Mouse (Mus musculus): ENCODE data around the gene Cnppd1. TPM values are rescaled to one million over a fixed set of nuclear protein-coding genes. Genes with fewer than 3 reads are reported as not detected.

Cnppd1 gene
- polyA plus RNA-seq, 1 experiment = 23.9 TPM

- H3K27me3 ChIP-seq (ENCODE audit: control insufficient read depth, insufficient read depth, low read length, poor library complexity, severe bottlenecking) = no peaks in the 10 kb centered on the region
- no peaks in the 10 kb centered on the region for H3K4me1 ChIP-seq (ENCODE audit: control insufficient read depth, insufficient read depth, low read length)
- H3K27ac ChIP-seq (ENCODE audit: insufficient read depth, low read length) = no peak overlapping the region
- H3K9ac ChIP-seq (ENCODE audit: low read depth, poor library complexity, severe bottlenecking) = peak overlapping the region; percentile 3; the same call in 1 of the 2 replicates
- H3K36me3 ChIP-seq (ENCODE audit: control insufficient read depth, insufficient read depth, low read length, poor library complexity, severe bottlenecking) = no peaks in the 10 kb centered on the region
- TF ChIP-seq CTCF (IDR thresholded peaks at IDR 0.05; ENCODE audit: low read depth, low read length) (no peak), EP300 (IDR thresholded peaks at IDR 0.05; ENCODE audit: insufficient read depth, low read depth, low read length) (no peak), POLR2A (IDR thresholded peaks at IDR 0.05; ENCODE audit: insufficient read depth, low read length) (no peak)
- H3K9me3 ChIP-seq (replicated peaks; ENCODE audit: control insufficient read depth, insufficient read depth, low read length, poor library complexity, severe bottlenecking) = no peaks in the 10 kb centered on the region
- peak overlapping the region; percentile 70 for H3K4me3 ChIP-seq (ENCODE audit: low read depth, low read length)
These were observed 37.0 kb upstream of the Cnppd1 start for GRCm38 (mm10) chr1:75179334-75180104.

DNA sequence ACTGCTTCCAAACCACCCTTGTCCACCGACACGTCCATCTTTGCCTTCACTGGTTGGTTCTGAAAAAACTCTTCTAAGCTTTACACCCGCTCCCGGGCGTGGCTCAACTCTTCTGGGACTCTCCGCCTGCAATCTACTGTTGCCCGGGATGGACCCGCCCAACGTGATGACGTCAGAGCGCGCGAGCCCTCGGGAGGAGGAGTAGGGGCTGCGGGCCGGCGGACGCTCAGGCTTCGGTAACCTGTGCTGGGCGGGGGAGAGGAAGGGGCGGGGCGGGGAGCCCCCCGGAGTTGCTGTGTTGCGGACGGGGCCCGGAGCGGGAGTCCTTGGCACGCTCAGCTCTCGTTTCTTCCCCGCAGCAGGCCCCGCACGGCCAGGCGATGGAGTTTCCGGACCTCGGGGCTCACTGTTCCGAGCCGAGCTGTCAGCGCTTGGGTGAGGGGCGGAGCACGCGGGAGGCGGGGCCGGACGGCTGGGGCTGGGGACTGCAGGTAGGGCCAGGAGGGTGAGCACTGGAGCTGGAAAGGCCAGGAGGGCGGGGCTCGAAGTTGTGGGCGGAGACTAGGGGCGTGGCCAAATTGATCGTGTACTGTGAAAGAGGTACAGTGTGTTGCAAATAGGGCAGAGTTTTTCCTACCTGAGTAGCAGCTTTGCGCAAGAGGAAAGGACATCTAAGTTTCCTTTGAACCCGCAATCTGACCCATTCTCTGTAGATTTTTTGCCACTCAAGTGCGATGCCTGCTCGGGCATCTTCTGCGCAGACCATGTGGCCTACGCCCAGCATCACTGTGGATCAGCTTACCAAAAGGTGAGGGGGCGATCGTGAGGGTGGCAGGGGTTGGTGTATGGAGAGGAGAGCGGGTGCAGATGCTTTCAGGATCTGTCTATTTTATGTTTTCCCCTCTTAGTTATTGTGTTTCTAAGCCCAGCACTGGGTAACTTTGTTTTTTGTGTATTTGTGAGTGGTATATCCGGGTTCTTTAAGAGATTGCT is 26.3 kb upstream of the Cnppd1 start, which contains the start of gene Zfand2b:
TSS of gene Zfand2b (plus strand) at position 175 of the 993 bp plus-strand sequence.
- Histone ChIP-seq H3K4me3 (ENCODE audit: low read depth, low read length) (peak within 1 kb of the TSS; percentile 97), H3K27me3 (ENCODE audit: control insufficient read depth, insufficient read depth, low read length, poor library complexity, severe bottlenecking) (no peaks in the 10 kb centered on the region), H3K4me1 (ENCODE audit: control insufficient read depth, insufficient read depth, low read length) (peaks cover 3% of the 10 kb centered on the region), H3K36me3 (ENCODE audit: control insufficient read depth, insufficient read depth, low read length, poor library complexity, severe bottlenecking) (0 out of 2 replicates have a peak, but pooled peaks cover 4% of the 10 kb centered on the region), H3K9me3 (replicated peaks; ENCODE audit: control insufficient read depth, insufficient read depth, low read length, poor library complexity, severe bottlenecking) (no peaks in the 10 kb centered on the region), H3K9ac (ENCODE audit: low read depth, poor library complexity, severe bottlenecking) (peak within 1 kb of the TSS; percentile 54), H3K27ac (ENCODE audit: insufficient read depth, low read length) (peak within 1 kb of the TSS; percentile 86)
- TF ChIP-seq EP300 (IDR thresholded peaks at IDR 0.05; ENCODE audit: insufficient read depth, low read depth, low read length) = no peak
- TF ChIP-seq POLR2A (IDR thresholded peaks at IDR 0.05; ENCODE audit: insufficient read depth, low read length) = peak; percentile 89

- peak overlapping the region; percentile 86 for H3K27ac ChIP-seq (ENCODE audit: insufficient read depth, low read length)
These were observed 25.6 kb upstream of the Cnppd1 start for GRCm38 (mm10) chr1:75168093-75168471.

DNA sequence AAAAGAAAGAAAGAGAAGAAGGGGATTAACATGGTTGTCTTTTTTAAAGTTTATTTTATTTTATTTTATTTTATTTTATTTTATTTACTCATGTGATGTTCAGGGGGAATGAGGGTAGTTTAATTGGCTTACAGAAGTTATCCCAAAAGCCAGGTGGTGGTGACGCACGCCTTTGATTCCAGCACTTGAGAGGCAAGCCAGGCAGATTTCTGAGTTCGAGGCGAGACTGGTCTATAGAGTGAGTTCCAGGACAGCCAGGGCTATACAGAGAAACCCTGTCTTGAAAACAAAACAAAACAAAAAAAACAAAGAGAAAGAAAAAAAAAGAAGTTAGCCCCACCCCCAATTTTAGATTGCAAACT is 17.7 kb upstream of the Cnppd1 start:
- no peaks in the 10 kb centered on the region for H3K27me3 ChIP-seq (ENCODE audit: control insufficient read depth, insufficient read depth, low read length, poor library complexity, severe bottlenecking)
- H3K4me1 ChIP-seq (ENCODE audit: control insufficient read depth, insufficient read depth, low read length) = no peaks in the 10 kb centered on the region
- TF ChIP-seq CTCF (IDR thresholded peaks at IDR 0.05; ENCODE audit: low read depth, low read length) (no peak), EP300 (IDR thresholded peaks at IDR 0.05; ENCODE audit: insufficient read depth, low read depth, low read length) (no peak), POLR2A (IDR thresholded peaks at IDR 0.05; ENCODE audit: insufficient read depth, low read length) (no peak)
- no peak overlapping the region for H3K9ac ChIP-seq (ENCODE audit: low read depth, poor library complexity, severe bottlenecking)
- H3K9me3 ChIP-seq (replicated peaks; ENCODE audit: control insufficient read depth, insufficient read depth, low read length, poor library complexity, severe bottlenecking) = no peaks in the 10 kb centered on the region
- no peaks in the 10 kb centered on the region for H3K36me3 ChIP-seq (ENCODE audit: control insufficient read depth, insufficient read depth, low read length, poor library complexity, severe bottlenecking)
- no peak overlapping the region for H3K4me3 ChIP-seq (ENCODE audit: low read depth, low read length)
- H3K27ac ChIP-seq (ENCODE audit: insufficient read depth, low read length) = no peak overlapping the region

More at GRCm38 (mm10) chr1:75168093-75168471, 25.6 kb upstream of the Cnppd1 start:
- TF ChIP-seq CTCF (IDR thresholded peaks at IDR 0.05; ENCODE audit: low read depth, low read length) (no peak), EP300 (IDR thresholded peaks at IDR 0.05; ENCODE audit: insufficient read depth, low read depth, low read length) (no peak), POLR2A (IDR thresholded peaks at IDR 0.05; ENCODE audit: insufficient read depth, low read length) (no peak)
- Histone ChIP-seq H3K4me1 (ENCODE audit: control insufficient read depth, insufficient read depth, low read length) (peaks cover 3% of the 10 kb centered on the region), H3K9me3 (replicated peaks; ENCODE audit: control insufficient read depth, insufficient read depth, low read length, poor library complexity, severe bottlenecking) (no peaks in the 10 kb centered on the region), H3K9ac (ENCODE audit: low read depth, poor library complexity, severe bottlenecking) (peak overlapping the region; percentile 54), H3K36me3 (ENCODE audit: control insufficient read depth, insufficient read depth, low read length, poor library complexity, severe bottlenecking) (0 out of 2 replicates have a peak, but pooled peaks cover 4% of the 10 kb centered on the region), H3K27me3 (ENCODE audit: control insufficient read depth, insufficient read depth, low read length, poor library complexity, severe bottlenecking) (no peaks in the 10 kb centered on the region), H3K4me3 (ENCODE audit: low read depth, low read length) (peak overlapping the region; percentile 83)

- Histone ChIP-seq H3K9me3 (replicated peaks; ENCODE audit: control insufficient read depth, insufficient read depth, low read length, poor library complexity, severe bottlenecking) (no peaks in the 10 kb centered on the region), H3K9ac (ENCODE audit: low read depth, poor library complexity, severe bottlenecking) (no peak overlapping the region), H3K4me1 (ENCODE audit: control insufficient read depth, insufficient read depth, low read length) (no peaks in the 10 kb centered on the region), H3K36me3 (ENCODE audit: control insufficient read depth, insufficient read depth, low read length, poor library complexity, severe bottlenecking) (no peaks in the 10 kb centered on the region), H3K27ac (ENCODE audit: insufficient read depth, low read length) (no peak overlapping the region), H3K27me3 (ENCODE audit: control insufficient read depth, insufficient read depth, low read length, poor library complexity, severe bottlenecking) (no peaks in the 10 kb centered on the region), H3K4me3 (ENCODE audit: low read depth, low read length) (no peak overlapping the region)
- TF ChIP-seq POLR2A (IDR thresholded peaks at IDR 0.05; ENCODE audit: insufficient read depth, low read length) (no peak), EP300 (IDR thresholded peaks at IDR 0.05; ENCODE audit: insufficient read depth, low read depth, low read length) (no peak), CTCF (IDR thresholded peaks at IDR 0.05; ENCODE audit: low read depth, low read length) (no peak)
These were observed 17.2 kb upstream of the Cnppd1 start for GRCm38 (mm10) chr1:75159540-75160255.
